Mouse (Mus musculus) bone marrow macrophage, adult 2 months (primary cell): ENCODE data around the gene Mmp2.

ENCODE experiments used
- CTCF ChIP-seq: IDR thresholded peaks from 2 replicates; pipeline ENCODE4 v1.5.1; 2012; ENCODE audit warnings: low read depth, mild to moderate bottlenecking, low read length, moderate library complexity
- POLR2A ChIP-seq: IDR thresholded peaks from 2 replicates; pipeline ENCODE4 v1.6.1; 2012; ENCODE audit warnings: mild to moderate bottlenecking, low read depth, low read length, borderline replicate concordance

DNA sequence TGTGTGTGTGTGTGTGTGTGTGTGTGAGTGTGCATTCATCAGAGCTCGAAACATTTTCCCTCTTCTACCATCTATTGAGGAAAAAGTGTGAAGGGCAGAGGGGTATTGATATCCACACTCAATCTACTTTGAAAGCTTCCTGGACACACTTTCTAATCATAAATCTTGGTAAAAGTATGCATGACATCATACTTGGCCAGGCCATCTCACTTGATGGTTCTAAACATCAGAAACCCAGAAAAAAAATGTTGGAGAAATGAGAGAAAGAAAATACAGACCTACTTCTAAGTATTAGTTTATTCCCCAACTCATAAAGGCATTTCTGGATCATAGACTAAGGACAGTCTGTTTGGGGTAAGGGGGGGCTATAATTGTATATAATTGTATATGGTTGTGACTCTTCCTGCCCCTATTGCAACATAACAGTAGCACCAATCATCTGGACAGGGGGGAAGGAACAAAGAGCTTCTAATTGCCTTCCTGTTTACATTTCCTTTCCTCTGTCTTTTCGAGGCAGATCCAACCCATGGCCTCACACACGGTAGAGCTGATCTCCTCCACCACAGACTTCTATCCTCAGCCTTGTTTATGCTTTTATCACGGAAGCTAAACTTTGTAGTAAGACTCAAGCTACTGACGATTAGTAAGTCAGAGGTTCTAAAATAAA lies 7.1 kb downstream of the Mmp2 start:
- TF ChIP-seq CTCF (no peak), POLR2A (no peak)
